Mouse (Mus musculus): Measurements from ENCODE around the gene Htra2.

- TF ChIP-seq POLR2A (IDR thresholded peaks at IDR 0.05; ENCODE audit: borderline replicate concordance, extremely low read depth, insufficient read depth, insufficient read length, poor library complexity, severe bottlenecking) (no peak), CTCF (IDR thresholded peaks at IDR 0.05; ENCODE audit: borderline replicate concordance, extremely low read depth, insufficient read depth, insufficient read length) (no peak)
These were observed 21.6 kb downstream of the Htra2 start, which contains the start of the genes Dok1 and Loxl3 for GRCm38 (mm10) chr6:83033249-83034185.
